Mouse (Mus musculus) erythroblast, embryonic 14.5 days (primary cell): Measurements from ENCODE around the gene Prodh2.

Experiments used
- GATA1 ChIP-seq: IDR thresholded peaks from 2 replicates; pipeline ENCODE4 v1.6.1; 2012; ENCODE audit warnings: low read length, inconsistent platforms, mixed read lengths
- TAL1 ChIP-seq: IDR thresholded peaks from 3 replicates; pipeline ENCODE4 v1.6.1; 2012; ENCODE audit warnings: low read length, inconsistent platforms, mixed read lengths

- TF ChIP-seq GATA1 (no peak), TAL1 (no peak)
These were observed 14.6 kb downstream of the Prodh2 start for GRCm38 (mm10) chr7:30508061-30508460.
